Mouse (Mus musculus) megakaryocyte-erythroid progenitor cell, adult 5-6 weeks (primary cell): ENCODE data around the gene Mad1l1. TPM values are rescaled to one million over a fixed set of nuclear protein-coding genes. Genes with fewer than 3 reads are reported as not detected.
A peak's percentile ranks its signal among the peaks of the same experiment; 100 is the strongest.

Experiments
- ATAC-seq: replicated peaks from 2 replicates; pipeline ENCODE4 v1.8.0; 2016; ENCODE audit warnings: mild to moderate bottlenecking, inconsistent platforms; ENCODE audit not compliant: severe bottlenecking, poor library complexity, low FRiP score, low TSS enrichment
- total RNA-seq, 2 experiments: library from RNA; stranded (forward) in 1 of 2; stranded (reverse) in 1 of 2; fragments of 200-1000, 215-1000 nt in 1 of 2; fragments of >200 nt in 1 of 2; fragmentation: Nextera tagmentation in 1 of 2; gene quantifications; 2 replicates each; pipeline ENCODE4 v1.2.3; 2014 to 2017

Mad1l1 gene
- total RNA-seq, 2 experiments from 2014 or later: 30.4 to 66.9 TPM

GRCm38 (mm10) chr5:140225103-140225502, 96.2 kb downstream of the Mad1l1 start:
- ATAC-seq: no peak

GRCm38 (mm10) chr5:140223070-140224053, 98.0 kb downstream of the Mad1l1 start:
- no peak for ATAC-seq

- no peak for ATAC-seq
These were observed 100.2 kb downstream of the Mad1l1 start for GRCm38 (mm10) chr5:140221016-140221650.

- no peak for ATAC-seq
These were observed 102.1 kb downstream of the Mad1l1 start for GRCm38 (mm10) chr5:140219252-140219651.

GRCm38 (mm10) chr5:140217900-140218299, 103.5 kb downstream of the Mad1l1 start:
- 0 out of 2 replicates have a peak, but pooled peaks have one; percentile 45 for ATAC-seq

- ATAC-seq: peak; percentile 42; the same call in 1 of the 2 replicates
These were observed 104.3 kb downstream of the Mad1l1 start for GRCm38 (mm10) chr5:140217083-140217482.

- no peak for ATAC-seq
These were observed 105.8 kb downstream of the Mad1l1 start for GRCm38 (mm10) chr5:140215471-140216087.

GRCm38 (mm10) chr5:140213001-140213400, 108.4 kb downstream of the Mad1l1 start:
- no peak for ATAC-seq

GRCm38 (mm10) chr5:140210417-140211184, 110.8 kb downstream of the Mad1l1 start:
- ATAC-seq: no peak

- peak; percentile 97 for ATAC-seq
These were observed 112.5 kb downstream of the Mad1l1 start for GRCm38 (mm10) chr5:140208743-140209409.

- no peak for ATAC-seq
These were observed 114.3 kb downstream of the Mad1l1 start for GRCm38 (mm10) chr5:140206726-140207703.

- no peak for ATAC-seq
These were observed 115.4 kb downstream of the Mad1l1 start for GRCm38 (mm10) chr5:140205991-140206390.

- no peak for ATAC-seq
These were observed 116.9 kb downstream of the Mad1l1 start for GRCm38 (mm10) chr5:140204465-140204864.

GRCm38 (mm10) chr5:140204037-140204436, 117.3 kb downstream of the Mad1l1 start:
- no peak for ATAC-seq

GRCm38 (mm10) chr5:140202451-140202850, 118.9 kb downstream of the Mad1l1 start:
- no peak for ATAC-seq

GRCm38 (mm10) chr5:140201566-140201965, 119.8 kb downstream of the Mad1l1 start:
- no peak for ATAC-seq

- 0 out of 2 replicates have a peak, but pooled peaks have one; percentile 34 for ATAC-seq
These were observed 120.2 kb downstream of the Mad1l1 start for GRCm38 (mm10) chr5:140201109-140201508.

- peak; percentile 68 for ATAC-seq
These were observed 123.6 kb downstream of the Mad1l1 start for GRCm38 (mm10) chr5:140197705-140198104.
